Mouse (Mus musculus) bone marrow macrophage, adult 2 months (primary cell): Measurements from ENCODE around the gene Gltp.

Experiments
- CTCF ChIP-seq: IDR thresholded peaks from 2 replicates; pipeline ENCODE4 v1.5.1; 2012; ENCODE audit warnings: low read depth, mild to moderate bottlenecking, low read length, moderate library complexity
- POLR2A ChIP-seq: IDR thresholded peaks from 2 replicates; pipeline ENCODE4 v1.6.1; 2012; ENCODE audit warnings: mild to moderate bottlenecking, low read depth, low read length, borderline replicate concordance

- TF ChIP-seq CTCF, result no peak
- TF ChIP-seq POLR2A, result no peak
These were observed 10.0 kb downstream of the Gltp start for GRCm38 (mm10) chr5:114680676-114681285.
